Mouse (Mus musculus): ENCODE measurements at regions not wholly inside any gene's neighbourhood (a gene's known extent, or its start where the extent isn't known, plus 50 kb on each side); places are given as distances from the start of the nearest gene placed in this dataset.
A peak's percentile ranks its signal among the peaks of the same experiment; 100 is the strongest.

GRCm38 (mm10) chr3:52929827-52930605 is 87.0 kb downstream of the Cog6 start:
- DNase-seq, result no peak

DNA sequence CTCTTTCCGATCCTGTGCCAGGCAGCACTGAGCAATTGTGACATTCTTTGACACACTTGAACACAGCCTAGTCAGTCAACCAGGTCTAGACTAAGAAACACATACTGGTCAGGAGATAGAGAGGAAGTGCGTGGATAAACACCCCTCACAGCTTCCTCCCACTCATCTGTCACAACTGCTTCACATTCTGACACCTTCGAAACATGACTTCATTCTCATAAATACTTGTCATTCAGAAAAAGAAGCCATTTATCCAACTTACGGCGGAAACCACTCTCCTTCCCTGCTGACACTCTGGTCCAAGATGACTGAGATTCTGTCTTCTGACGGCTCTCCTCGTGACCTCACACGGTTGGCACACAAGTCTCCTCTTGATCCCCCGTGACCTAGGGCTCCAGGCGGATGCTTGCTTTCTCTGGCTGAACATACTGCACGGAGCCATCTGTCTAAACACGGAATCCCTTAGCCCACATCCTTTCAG is 89.6 kb downstream of the Cog6 start:
- DNase-seq, result peak in 1 of 2 experiments; percentile 42

- DNase-seq, result no peak
These were observed 90.5 kb downstream of the Cog6 start for GRCm38 (mm10) chr3:52926549-52926948.

DNA sequence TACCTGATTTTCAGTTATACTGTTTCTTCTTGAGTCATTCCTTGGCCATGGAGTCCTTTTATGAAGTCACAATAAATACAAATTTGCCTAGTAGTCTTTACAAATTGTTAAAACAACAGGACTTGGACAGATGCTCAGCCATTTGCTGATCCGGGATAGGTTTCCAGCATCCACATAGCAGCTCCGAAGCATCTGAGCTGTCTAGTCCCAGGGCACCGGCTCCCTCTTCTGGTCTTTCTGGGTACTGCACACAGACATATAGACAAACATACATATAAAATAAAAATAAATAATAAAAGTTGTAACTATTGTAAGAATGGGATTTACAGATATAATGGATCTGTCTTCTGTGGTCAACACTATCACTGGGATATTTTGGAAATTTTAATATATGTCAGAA is 91.8 kb downstream of the Cog6 start:
- peak in 1 of 2 experiments; percentile 20 for DNase-seq

DNA sequence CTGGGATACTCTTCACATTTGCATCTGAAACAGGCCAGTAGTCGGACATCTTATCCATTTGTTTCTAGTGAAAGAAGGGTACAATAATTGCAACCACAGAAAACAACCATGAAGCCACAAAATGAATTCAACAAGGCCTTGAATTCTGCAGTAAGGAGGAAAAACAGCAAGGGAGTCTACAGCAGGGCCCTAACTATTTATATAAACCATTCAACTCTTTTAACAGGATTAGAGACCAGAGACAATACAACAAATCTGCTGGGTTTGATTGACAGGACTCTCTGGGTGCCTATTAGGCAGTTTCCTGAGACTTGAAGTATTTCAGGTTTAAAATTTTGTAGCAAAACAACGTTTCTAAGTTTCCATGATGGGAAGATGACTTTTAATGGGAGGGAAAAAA is 92.4 kb downstream of the Cog6 start:
- DNase-seq, result no peak

DNA sequence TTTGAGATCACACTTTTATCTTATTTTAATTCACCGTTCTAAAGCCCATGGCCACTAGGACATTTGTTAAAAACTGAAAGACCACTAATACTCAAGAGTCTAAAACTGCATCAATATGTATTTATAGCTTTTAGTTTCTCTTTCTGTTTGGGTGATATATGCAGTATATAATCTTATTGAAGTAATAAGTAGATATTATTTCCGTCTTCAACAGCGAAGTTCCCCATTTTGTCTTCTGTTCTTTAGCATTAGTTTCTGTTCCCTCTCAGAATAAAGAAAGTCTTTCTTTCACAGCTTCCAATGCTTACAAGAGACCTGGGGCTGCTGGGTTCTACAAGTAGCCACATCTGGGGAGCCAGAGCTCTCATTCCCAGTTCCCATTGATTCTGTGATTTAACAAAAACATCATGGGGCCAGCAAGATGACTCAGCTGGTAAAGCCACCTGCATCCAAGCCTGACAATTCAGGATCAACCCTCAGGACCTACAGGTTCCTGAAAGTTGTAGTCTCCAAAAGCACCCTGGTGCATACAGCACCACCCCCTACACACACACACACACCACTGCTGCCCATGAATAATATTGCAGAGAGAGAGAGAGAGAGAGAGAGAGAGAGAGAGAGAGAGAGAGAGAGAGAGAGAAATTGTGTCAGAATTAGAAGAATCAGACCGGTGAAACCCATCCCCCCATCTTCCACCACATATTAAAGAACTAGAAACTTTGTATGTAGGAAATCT is 93.0 kb downstream of the Cog6 start:
- no peak for DNase-seq

DNA sequence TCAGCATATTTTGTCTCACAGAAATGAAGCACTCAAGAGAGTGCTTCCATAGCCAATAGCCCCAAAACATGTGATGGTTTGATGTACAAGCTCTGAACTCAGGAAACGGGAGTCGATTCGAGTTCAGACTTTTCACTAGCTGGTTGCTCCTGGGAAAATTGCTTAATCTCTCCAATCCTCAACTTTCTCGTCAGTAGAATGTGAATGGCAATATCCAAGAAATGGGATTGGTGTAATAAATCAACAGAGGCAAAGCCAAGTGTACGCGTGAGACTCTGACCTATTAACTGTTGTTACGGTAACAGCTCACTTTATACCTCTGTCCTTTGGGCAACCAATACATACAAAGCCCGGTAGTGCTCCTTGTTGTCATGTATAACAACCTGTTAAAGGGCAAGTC is 94.6 kb downstream of the Cog6 start:
- no peak for DNase-seq

GRCm38 (mm10) chr3:52906823-52907564 is 110.0 kb downstream of the Cog6 start:
- DNase-seq, result peak in 1 of 2 experiments; percentile 26

GRCm38 (mm10) chr3:52904028-52904427 is 113.0 kb downstream of the Cog6 start:
- no peak for DNase-seq

DNA sequence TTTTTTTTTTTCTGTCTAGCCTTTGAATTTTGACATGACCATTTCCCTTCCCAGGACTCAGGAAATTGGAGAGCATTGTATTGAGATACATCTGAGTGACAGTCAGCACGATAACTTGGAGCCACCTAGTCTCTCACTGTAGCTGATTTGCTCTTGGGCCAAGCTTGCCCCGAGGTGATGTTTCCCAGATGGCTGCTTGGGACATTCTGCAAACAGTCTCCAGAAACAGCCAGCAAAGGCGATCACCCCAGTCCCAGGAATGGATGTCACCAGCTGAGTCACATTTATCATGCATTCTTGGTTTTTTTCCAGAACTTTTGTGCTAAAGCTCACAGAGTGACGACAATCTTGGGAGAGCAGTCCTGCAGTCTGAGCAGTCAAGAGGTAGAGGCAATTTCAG is 119.4 kb downstream of the Cog6 start:
- DNase-seq, result no peak

- DNase-seq, result no peak
These were observed 120.6 kb downstream of the Cog6 start for GRCm38 (mm10) chr3:52896462-52896861.

- DNase-seq, result no peak
These were observed 121.3 kb downstream of the Cog6 start for GRCm38 (mm10) chr3:52895751-52896150.

DNA sequence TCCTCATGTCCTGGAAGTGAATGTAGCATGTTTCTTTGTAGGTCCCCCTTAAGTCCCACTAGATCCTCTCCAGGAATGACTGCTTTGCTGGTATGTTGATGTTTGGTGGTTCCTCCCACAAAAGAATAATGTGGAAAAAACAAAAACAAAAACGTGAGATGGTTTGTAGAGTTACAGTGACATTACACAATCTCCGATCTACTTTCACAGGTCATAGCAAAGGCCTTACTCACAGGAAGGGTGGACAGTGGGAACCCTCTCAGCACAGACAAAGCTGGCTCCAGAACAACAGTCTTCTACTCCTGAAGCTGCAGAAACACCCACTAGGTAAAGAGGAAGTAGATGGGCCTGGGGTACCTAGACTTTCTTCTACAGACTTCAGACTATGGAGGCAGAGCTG is 122.2 kb downstream of the Cog6 start:
- no peak for DNase-seq

DNA sequence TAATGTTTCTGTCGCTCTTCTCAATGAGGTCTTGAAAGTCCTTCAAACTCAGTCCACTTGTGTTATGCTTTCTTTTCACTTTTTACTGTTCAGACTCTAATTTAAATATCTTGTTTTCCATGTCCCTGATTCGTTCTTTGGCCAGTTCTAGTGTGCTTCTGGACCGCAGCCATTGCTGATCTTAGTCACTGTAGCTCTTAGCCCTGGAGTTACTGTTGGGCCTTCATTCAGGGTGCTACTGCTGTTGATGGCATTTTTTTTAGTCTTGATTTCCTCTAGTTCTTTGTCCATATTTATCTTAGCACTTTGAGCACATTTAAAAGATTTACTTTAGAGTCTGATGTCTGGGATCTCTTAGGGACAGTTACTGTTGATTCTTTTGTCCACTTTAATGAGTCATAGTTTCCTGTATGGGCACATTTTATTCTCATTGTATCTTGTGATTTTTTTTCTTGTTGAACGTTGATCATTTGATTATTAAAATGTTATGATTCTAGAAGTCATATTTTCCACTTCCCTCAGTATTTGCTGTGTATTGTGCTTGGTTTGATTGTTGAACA is 127.8 kb downstream of the Cog6 start:
- DNase-seq, result peak; percentile 63 to 64

- no peak for DNase-seq
These were observed 135.1 kb downstream of the Cog6 start for GRCm38 (mm10) chr3:52881981-52882380.

- peak in 1 of 2 experiments; percentile 46 for DNase-seq
These were observed 135.9 kb downstream of the Cog6 start for GRCm38 (mm10) chr3:52881139-52881538.

DNA sequence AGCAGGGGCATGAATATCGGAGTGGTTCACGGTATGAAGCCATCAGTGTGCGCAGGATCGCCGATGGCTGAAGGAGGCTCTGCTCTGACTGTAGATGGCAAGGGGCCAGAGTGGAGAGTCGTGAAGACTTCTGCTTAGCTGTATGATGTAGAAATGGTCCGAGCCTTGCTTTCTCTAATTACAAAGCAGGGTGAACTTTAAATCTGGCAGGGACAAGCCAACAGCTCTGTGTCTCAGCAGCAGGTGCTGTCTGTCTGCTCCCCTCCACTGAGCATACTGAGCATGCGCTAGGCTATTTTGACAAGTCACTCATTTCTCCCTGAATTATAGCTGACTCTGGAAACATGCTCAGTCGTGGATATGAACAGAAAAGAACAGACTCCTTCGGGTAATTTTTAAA is 137.3 kb downstream of the Cog6 start:
- DNase-seq, result no peak

DNA sequence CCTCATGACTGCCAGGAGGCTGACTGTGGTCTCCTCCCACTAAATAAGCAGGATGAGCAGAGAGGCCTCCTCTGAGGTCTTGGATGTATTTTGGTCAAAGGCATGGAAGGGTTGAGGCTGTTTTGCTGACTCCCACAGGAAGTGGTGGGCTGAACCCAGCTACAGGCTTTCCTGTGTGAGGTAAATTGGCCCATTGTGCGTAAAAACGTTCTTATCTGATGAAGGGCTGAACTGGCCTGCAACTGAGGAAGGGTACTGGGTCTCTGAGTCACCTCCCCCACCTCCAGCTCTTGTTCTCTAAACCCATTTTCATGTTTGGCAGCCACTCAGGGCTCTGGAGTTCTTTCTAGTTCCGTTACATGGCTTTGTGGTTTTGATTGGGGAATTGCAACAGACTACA is 138.7 kb downstream of the Cog6 start:
- DNase-seq, result peak; percentile 12 to 39

- no peak for DNase-seq
These were observed 144.8 kb downstream of the Cog6 start for GRCm38 (mm10) chr3:52872260-52872659.

DNA sequence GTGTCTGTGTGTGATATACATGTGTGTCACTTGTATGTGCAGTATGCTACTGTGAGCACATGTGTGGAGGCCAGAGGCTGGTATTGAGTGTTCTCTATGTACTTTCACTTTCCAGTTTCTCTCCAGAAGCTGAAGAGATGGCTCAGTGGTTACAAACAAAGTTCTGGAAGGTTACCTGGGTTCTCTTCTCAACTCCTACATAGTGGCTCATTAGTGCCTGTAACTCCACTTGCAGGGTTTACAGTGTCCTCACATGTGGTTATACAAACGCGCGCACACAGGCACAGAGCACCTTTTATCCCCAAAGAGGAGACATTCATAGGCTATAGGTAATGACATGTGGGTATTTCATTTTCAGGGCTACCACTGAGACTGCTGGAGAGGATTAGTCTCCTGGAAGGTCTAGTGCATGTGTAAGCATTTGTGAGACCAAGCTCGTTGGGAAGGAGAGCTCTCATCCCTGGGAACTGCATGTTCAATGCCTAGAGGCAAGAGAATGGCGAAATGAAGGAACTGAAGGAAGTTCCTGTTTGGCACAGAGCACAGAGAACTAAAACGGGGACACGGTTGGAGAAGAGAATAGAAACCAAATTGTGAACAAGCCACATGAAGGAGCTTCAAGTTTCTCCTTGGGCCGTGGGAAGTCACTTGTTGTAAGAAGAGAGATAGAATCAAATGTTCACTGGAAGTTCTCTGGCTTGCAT is 153.7 kb downstream of the Cog6 start:
- DNase-seq, result no peak

- no peak for DNase-seq
These were observed 155.0 kb downstream of the Cog6 start for GRCm38 (mm10) chr3:52862026-52862425.

- no peak for DNase-seq
These were observed 155.5 kb downstream of the Cog6 start for GRCm38 (mm10) chr3:52861538-52861937.
